Mouse (Mus musculus): Measurements from ENCODE around the gene Nop53.
"Not testable (repeated sequence)": the region's sequence is repeated elsewhere in the genome, so short reads cannot be mapped to it uniquely, and the experiment has no call there.

The Nop53 gene

DNA sequence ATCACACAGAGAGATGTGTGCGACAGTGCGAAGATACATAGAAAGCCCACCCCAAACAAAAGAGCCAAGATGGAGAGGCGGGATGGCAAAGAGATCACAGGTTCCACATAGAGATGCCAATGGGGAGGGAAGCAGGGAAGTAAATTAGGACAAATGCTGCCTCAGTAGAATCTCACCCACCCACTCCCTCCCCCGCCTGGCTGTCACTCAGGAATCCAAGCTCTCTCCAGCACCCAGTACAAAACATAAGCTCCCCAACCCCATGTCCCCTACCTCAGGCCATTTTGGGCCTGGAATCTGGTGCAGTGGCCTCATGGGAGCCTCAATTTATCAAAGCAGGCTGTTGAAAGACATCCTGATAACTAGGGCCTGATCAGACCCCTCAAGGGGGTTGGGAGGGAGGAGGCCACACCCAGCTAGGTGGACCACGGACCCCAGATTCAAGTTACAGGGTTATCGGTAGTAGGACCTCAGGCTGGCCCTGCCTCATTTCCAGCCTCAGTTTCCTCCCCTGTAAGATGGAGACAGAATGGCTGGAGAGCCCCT lies 25.2 kb downstream of the Nop53 start:
- no peak for DNase-seq (ENCODE audit: extremely low spot score, low spot score)

DNA sequence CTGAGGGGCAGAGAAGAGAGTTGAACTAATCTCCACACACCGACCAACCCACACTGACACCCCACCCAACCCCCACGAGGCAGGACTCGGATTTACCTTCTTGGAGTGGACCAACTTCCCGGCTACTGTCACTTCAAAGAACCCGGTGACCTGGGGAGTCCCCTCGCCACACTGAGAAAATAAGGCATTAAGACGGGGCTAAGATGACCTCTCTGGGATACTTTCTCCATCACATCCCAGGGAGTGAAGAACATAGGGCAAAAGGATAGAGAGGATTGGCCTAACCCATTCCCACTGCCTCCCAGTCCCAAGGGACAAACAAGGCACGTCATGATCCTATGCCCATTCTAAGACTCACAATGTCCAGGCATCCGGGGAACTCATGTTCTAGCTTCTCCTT lies 25.9 kb downstream of the Nop53 start:
- DNase-seq (ENCODE audit: extremely low spot score, low spot score) = no peak

DNA sequence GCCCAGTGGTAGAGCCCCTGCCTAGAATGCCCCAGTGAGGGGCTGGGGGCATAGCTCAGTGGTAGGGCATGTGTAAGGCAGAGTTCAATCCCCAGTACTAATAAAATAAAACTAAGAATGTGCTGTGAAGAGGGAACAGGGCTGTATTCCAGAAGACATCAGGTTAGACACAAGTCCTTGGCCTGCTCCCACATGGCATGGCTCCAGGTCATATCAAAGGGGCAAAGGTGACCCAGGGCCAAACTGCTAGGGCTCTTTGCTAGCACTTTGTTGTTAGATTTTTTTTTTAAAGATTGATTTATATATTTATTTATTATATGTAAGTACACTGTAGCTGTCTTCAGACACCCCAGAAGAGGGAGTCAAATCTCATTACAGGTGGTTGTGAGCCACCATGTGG lies 27.5 kb downstream of the Nop53 start:
- DNase-seq (ENCODE audit: extremely low spot score, low spot score) = no peak

DNA sequence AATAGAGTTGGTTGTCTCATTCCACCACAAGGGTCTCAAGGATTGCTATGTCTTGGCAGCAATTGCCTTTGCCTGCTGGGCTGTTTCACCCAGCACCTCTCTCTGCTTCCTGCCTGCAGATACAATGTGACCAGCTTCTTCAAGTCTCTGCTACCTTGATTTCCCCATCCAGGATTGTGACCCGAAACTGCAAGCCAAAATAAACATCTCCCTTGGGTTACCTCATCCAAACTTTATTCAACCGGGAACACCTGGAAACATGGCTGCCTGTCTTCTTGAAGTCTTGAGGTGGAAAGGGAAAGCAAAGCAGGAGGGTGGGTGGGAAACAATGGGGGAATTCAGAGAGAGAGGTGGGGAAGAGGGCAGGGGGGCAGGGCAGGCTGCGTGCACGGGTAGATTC lies 28.9 kb downstream of the Nop53 start:
- DNase-seq (ENCODE audit: extremely low spot score, low spot score) = no peak

DNA sequence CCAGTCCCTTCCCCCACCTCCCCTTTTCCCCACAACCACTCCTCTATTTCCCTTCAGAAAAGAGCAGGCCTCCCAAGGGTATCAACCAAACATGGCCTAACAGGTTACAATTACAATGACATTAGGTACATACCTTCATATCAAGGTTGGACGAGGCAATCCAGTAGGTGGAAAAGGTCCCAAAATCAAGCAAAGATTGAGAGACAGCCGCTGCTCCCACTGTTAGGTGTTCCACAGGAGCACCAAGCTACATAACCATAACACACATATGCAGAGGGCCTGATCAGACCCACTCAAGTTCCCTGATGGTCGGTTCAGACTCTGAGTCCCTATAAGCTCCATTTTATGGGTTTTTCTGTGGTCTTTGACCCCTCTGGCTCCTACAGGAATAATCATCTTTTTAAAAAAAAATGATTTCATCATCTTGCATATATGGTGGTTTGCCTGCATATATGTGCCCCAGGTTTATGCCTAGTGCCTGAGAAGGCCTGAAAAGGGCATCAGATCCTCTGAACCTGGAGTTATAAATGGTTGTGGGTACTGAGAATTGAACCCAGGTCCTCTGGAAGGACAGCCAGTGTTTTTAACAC lies 29.6 kb downstream of the Nop53 start:
- DNase-seq (ENCODE audit: extremely low spot score, low spot score) = no peak

DNA sequence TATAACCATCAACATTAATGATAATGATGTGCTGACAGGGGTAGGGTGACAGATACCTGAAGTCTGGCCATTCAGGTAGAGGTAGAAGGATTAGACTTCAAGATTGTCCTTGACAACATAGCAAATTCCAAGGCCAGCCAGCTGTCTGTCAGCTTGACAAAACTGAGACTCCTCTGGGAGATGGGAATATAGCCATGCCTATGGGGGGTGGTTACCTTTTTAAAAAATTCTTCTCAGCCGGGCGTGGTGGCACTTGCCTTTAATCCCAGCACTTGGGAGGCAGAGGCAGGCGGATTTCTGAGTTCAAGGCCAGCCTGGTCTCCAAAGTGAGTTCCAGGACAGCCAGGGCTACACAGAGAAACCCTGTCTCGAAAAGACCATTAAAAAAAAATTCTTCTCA lies 30.2 kb downstream of the Nop53 start:
- DNase-seq (ENCODE audit: extremely low spot score, low spot score) = not testable (repeated sequence)

DNA sequence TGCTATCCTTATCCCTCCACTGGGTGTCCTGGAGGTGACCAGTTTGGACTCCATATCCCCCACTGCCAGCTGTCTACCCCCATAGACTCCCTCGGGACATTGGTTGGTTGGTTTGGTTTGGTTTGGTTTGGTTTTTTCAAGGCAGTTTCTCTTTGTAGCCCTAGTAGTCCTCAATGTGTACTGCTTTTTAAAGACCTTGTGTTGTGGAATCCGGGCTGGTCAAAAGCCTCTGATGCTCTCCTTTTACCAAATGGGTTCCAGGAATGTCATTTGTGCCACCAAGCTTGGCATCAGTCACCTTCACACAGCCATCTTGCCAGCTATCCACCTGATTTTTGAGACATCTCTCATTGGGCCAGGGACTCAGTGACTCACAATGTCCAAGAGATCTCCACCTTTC lies 31.1 kb downstream of the Nop53 start:
- no peak for DNase-seq (ENCODE audit: extremely low spot score, low spot score)

DNA sequence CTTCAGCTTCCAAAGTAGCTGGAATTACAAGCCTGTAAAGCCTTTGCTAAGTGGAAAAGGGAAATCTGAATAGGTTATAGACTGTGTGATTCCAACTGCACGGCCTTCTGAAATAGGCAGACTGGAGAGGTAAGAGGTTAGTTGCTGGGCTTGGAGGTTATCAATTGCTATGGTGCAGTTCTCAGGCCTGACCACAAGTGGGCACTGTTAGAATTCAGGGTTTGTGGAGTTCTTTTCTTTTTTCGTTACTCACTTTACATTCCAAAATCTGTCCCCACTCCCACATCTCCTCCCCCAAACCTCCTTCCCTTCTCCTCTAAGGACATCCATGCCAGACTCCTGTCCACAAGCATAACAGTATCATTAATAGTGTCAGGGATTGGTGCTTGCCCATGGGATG lies 31.6 kb downstream of the Nop53 start:
- peak; percentile 42 for DNase-seq (ENCODE audit: extremely low spot score, low spot score)

DNA sequence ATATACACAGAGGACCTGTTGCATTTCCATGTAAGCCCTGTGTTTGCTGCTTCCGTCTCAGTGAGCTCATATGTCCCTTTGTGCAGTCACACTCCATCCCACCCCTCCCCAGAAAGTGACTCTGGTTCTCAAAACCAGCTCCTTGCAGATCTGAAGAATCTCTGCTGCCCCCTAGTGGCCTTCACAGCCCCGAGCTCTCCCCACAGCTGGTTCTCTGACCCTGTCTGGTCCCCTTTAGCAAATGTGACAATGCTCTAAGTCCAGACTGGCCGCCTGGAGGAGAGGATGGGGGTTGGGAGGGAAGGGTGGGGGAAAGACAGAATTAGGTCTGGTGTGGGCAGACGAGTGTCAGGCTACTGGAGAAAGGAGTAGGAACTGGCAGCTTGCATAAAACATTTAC lies 33.7 kb downstream of the Nop53 start:
- DNase-seq (ENCODE audit: extremely low spot score, low spot score) = peak; percentile 86

DNA sequence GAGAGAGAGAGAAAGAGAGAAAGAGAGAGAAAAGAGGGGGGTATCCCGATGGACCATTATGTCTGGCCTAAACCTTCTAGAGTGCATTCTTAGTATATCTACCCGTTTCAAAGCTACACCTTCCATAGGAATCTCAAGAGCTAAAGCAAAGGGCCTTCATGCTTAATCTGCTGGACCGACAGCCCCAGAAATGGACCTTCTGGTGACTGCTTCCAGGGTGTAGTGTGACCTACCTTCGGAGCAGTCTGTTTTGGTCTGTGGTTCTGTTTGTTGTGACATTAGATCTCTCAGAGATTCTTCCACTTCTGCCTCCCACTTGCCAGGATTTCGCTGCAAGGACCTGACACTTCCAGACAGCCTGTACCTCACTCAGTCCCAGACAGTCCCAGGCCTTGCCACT lies 35.4 kb downstream of the Nop53 start:
- DNase-seq (ENCODE audit: extremely low spot score, low spot score) = no peak

DNA sequence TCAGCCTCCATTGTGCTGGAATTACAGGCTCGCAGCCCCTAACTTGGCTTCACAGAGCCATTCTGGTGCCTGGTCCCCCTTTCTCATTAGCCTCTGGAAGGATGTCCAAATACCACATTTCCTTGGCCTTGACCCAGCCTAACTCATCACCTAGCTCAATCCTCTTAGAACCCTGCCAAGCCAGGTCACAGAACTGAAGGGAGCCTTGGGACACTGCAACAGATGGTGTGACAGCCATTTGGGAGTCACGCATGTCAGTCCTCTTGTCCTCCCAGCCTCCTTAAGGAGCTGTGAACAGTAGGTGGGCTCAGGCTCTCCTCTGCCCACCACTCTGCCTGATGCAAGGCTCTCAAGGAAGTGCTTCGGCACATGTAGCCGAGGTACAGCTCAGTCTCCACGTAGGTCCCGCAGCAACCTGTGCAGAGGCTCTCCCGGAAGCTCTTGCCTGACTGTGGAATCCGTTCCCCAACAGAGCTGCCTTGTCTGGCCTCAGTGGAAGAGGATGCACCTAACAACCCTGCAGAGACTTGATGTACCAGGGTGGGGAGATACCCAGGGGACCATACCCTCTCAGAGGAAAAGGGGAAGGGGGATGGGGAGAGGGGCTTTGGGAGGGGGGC lies 37.8 kb downstream of the Nop53 start:
- DNase-seq (ENCODE audit: extremely low spot score, low spot score) = no peak

DNA sequence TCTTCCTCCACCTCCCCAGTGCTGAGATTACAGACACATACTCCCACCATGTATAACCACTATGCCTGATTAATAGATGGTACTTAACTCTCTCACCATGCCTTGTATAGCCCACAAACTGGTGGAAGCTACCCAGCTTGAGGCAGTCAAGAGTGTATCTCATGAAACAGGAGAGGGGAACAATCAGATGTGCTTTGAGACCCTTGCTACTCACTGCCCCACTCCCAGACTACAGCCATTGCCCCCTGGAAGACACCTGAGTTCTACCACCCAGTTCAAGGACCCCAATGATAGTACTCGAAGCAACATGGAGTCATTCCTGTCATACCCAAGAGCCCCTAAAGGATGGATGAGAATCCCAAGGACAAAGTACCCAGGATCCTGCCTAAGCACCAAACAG lies 39.3 kb downstream of the Nop53 start:
- no peak for DNase-seq (ENCODE audit: extremely low spot score, low spot score)

DNA sequence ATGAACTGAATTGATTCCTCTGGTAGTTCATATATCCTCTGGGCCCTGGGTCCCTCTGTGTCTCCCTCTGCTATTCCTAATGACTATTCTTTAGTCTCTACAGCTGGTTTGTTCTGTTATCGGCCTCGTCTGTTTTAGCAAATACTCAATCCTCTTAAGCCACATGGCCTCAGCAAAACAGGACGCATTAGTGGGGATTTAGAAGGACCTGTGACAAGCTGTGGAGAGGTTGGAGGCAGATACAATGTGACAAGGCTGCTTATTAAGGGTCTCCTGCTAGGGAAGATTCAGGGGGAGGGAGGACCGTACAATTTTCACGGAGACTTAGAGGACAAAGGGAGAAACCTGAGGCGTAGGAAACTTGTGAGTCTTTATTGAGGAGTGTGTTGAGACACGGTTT lies 40.0 kb downstream of the Nop53 start:
- DNase-seq (ENCODE audit: extremely low spot score, low spot score) = no peak

DNA sequence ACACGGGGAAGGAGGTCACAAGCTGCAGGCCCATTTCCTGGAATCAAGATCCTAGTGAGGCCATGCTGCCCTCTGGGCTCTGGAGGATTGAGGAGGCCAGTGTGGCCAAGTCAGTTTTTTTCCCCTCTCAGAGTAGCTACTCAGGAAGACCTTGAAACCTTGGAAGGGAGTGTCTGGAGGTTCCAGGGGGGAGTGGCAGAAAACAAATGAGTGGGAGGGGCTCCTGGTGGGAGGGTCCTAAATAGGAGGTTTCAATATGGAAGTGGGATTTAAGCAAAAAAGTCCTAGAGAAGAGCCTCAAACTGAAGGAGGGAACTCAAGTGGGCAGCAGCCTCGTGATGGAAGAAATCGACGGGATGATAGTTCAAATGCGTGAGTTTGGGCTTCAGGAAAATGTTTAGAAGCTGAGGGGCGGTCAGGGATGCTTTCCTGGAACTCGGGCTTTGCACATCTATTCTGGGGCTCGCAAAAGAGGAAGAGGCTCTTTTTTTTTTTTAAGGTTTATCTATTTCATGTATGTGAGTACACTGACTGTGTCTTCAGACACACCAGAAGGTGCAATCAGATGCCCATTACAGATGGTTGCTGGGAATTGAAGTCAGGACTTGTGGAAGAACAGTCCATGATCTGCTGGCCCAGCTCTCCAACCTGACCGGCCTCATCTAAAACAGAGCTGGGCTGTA lies 44.4 kb downstream of the Nop53 start:
- no peak for DNase-seq (ENCODE audit: extremely low spot score, low spot score)

DNA sequence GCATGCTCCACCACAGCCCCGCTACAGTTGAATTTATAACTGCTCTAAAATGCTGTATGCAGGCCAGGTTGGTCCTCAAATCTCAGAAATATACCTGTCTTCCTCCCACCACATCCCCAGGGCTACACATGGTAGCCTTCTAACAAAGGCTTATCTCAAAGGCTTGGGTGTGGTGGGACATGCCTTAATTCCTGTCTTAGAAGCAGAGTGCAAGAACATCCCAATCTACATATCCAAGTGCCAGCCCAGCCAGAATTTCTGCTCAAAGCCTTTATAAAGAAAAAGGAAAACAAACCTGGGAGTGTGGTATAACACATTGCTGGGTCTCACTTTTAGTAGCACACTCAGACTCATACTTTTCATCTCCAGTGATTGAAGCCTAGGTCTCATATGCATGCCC lies 51.6 kb downstream of the Nop53 start:
- no peak for DNase-seq (ENCODE audit: extremely low spot score, low spot score)
